Mouse (Mus musculus): ENCODE results near the gene Taok3. TPM values are rescaled to one million over a fixed set of nuclear protein-coding genes. Genes with fewer than 3 reads are reported as not detected.

Taok3 gene
- total and polyA plus RNA-seq, 3 experiments: 3.1 to 7.8 (median 6.2) TPM

GRCm38 (mm10) chr5:117323751-117324150 is 203.8 kb downstream of the Taok3 start:
- Histone ChIP-seq H3K27me3 (ENCODE audit: control insufficient read depth, insufficient read depth, low read length) (no peaks in the 10 kb centered on the region), H3K4me1 (ENCODE audit: control insufficient read depth, insufficient read depth, low read length) (no peaks in the 10 kb centered on the region), H3K27ac (no peak overlapping the region), H3K4me3 (no peak overlapping the region), H3K79me2 (replicated peaks; ENCODE audit: control insufficient read depth, insufficient read depth, low read length) (no peaks in the 10 kb centered on the region), H3K36me3 (ENCODE audit: control insufficient read depth, insufficient read depth, low read length) (no peaks in the 10 kb centered on the region), H3K9ac (ENCODE audit: low read depth, low read length) (no peak overlapping the region)
- TF ChIP-seq POLR2A (IDR thresholded peaks at IDR 0.05; ENCODE audit: insufficient read depth, low read depth, low read length) (no peak), EP300 (IDR thresholded peaks at IDR 0.05; ENCODE audit: insufficient read depth, low read depth, low read length) (no peak), CTCF (IDR thresholded peaks at IDR 0.05) (no peak)
- intact Hi-C loops (cut with DNase I): no loop called here
- no peak for DNase-seq
- 95% methylated on average over 9 of the region's 9 CpGs for WGBS

Other genes with a start within 250 kb of the Taok3 start
- 100 to 1,000 TPM in 1 of 2 experiments, 10 to 100 TPM in 1; 76.8 to 112 TPM for gene Suds3, start 4.0 kb upstream of the Taok3 start, total RNA-seq (2021)
- gene Suds3, start 4.0 kb upstream of the Taok3 start, polyA plus RNA-seq (2012; rRNA removed): 44.7 and 55.9 TPM in 2 replicates
- gene Pebp1, start 167.5 kb downstream of the Taok3 start, total RNA-seq (2021): 100 to 1,000 TPM; 412 to 465 TPM
- gene Pebp1, start 167.5 kb downstream of the Taok3 start, polyA plus RNA-seq (2012; rRNA removed): 402 and 552 TPM in 2 replicates
- gene Vsig10, start 199.0 kb downstream of the Taok3 start, total RNA-seq (2021): 1 to 10 TPM; 7.0 to 8.9 TPM
- 7.4 and 8.8 TPM in 2 replicates for gene Vsig10, start 199.0 kb downstream of the Taok3 start, polyA plus RNA-seq (2012; rRNA removed)
- gene Wsb2, start 237.2 kb downstream of the Taok3 start, total RNA-seq (2021): 100 to 1,000 TPM in 1 of 2 experiments, 10 to 100 TPM in 1; 91.4 to 101 TPM
- gene Wsb2, start 237.2 kb downstream of the Taok3 start, polyA plus RNA-seq (2012; rRNA removed): 130 and 197 TPM in 2 replicates